Mouse (Mus musculus): ENCODE measurements at regions not wholly inside any gene's neighbourhood (a gene's known extent, or its start where the extent isn't known, plus 50 kb on each side); places are given as distances from the start of the nearest gene placed in this dataset.

DNA sequence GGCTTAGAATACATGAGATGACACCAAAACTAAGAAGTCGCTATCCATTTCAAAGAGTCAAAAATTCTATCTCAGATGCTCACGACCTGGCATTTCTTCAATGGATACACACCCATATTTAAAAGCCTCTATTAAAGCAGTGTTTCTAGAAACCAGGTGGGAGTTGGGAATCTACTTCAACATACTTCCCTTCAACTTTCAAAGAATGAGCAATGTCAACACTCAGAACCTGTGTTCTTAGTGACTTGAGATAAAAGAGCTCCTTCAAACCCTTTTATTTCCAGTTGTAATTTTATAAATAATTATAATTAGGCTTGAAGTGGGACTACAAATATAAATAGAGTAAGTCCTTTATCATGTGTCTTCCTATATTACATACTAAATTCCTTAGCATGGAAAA lies 747.0 kb upstream of the Chrm3 start:
- no peak for TF ChIP-seq CTCF (conservative IDR thresholded peaks at IDR 0.05 in 1 of 2, IDR thresholded peaks at IDR 0.05 in 1 of 2; ENCODE audit: low read depth in 2 of 2, low read length in 2 of 2)
- no peak for TF ChIP-seq POLR2A (IDR thresholded peaks at IDR 0.05; ENCODE audit: low read depth, low read length)
